Mouse (Mus musculus): ENCODE measurements around the gene B3galnt2. TPM values are rescaled to one million over a fixed set of nuclear protein-coding genes. Genes with fewer than 3 reads are reported as not detected.

Gene B3galnt2
- total RNA-seq, 2 experiments from 2014 or later, result 24.5 to 25.2 TPM

- no peak for DNase-seq (ENCODE audit: low spot score)
- intact Hi-C loops (cut with DNase I), result no loop called here
These were observed 90.3 kb downstream of the B3galnt2 start for GRCm38 (mm10) chr13:14044521-14044920.

Other genes starting within 250 kb of the B3galnt2 start
- gene Gng4, start 170.4 kb upstream of the B3galnt2 start, total RNA-seq (2021), result under 1 TPM; 0.49 to 0.89 TPM
- gene Tbce, start 85.2 kb downstream of the B3galnt2 start, total RNA-seq (2021), result 10 to 100 TPM; 16.2 to 21.3 TPM
- gene Arid4b, start 108.8 kb downstream of the B3galnt2 start, total RNA-seq (2021), result 10 to 100 TPM; 20.4 to 27.1 TPM
- 10 to 100 TPM; 19.4 to 25.0 TPM for gene Ggps1, start 109.0 kb downstream of the B3galnt2 start, total RNA-seq (2021)

Measured in heart, postnatal 25 days (tissue).